Mouse (Mus musculus) embryonic stem cell, embryonic (primary cell): ENCODE measurements around the gene Rit1.
"Not testable (repeated sequence)": the region's sequence is repeated elsewhere in the genome, so short reads cannot be mapped to it uniquely, and the experiment has no call there.

Experiments
- CTCF ChIA-PET, 4 experiments: fragments of 300-600 bp in 2 of 4; fragments of 350-600 bp in 2 of 4; sonication (Branson Sonifier 250); formaldehyde crosslinking; loops; one replicate each; lab custom pipeline; 2022; ENCODE audit warnings: inconsistent platforms in 2 of 4; lab: Charles Lee
- POLR2A ChIA-PET, 4 experiments: fragments of 300-600 bp in 2 of 4; fragments of 350-600 bp in 2 of 4; sonication (Branson Sonifier 250); formaldehyde crosslinking; loops; one replicate each; lab custom pipeline; 2022; ENCODE audit warnings: antibody characterized with exemption in 4 of 4, inconsistent platforms in 1 of 4; lab: Charles Lee

Rit1 gene

DNA sequence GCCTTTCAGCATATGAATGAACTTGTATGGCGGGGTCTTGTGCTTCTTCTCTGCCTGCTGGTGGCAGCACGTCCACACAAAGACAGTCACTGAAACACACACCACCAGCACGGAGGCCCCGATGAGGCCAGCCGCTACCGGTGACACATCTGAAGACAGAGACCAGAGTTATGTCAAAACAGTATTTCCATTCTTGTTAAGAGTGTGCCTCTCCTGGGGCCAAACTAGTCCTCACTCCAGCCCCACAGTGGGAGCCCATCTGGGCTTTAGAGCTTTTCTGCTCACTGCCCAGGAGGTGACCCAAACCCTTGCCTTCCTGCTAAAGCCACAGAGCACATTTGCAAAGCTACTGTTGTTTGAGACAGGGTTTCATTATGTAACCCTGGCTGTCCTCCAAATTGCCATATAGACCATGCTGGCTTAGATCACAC is 45.8 kb downstream of the Rit1 start:
- ChIA-PET CTCF (no interaction called here), POLR2A (interaction anchor here in 3 of 4 experiments (0.5 to 2.2 kb wide), 6 partner anchors 10 to 1175 kb away, joined by 3 to 9 read pairs (median 4); partner anchors contain the start of genes Lamtor2 (in 1 of the 3) and Rit1 (in 1 of the 3))

GRCm38 (mm10) chr3:88771189-88771940 is 54.7 kb downstream of the Rit1 start:
- CTCF ChIA-PET: not testable (repeated sequence)
- POLR2A ChIA-PET: interaction anchor here in 1 of 4 experiments (1.2 kb wide), 1 partner anchor 238 kb away, joined by 4 read pairs; no protein-coding TSS in a partner anchor

- POLR2A ChIA-PET: interaction anchor here in 3 of 4 experiments (0.6 to 1.2 kb wide), 6 partner anchors 8 to 239 kb away, joined by 3 to 8 read pairs (median 4); no protein-coding TSS in a partner anchor
- CTCF ChIA-PET: not testable (repeated sequence)
Observed at GRCm38 (mm10) chr3:88771941-88772280, 55.3 kb downstream of the Rit1 start.

DNA sequence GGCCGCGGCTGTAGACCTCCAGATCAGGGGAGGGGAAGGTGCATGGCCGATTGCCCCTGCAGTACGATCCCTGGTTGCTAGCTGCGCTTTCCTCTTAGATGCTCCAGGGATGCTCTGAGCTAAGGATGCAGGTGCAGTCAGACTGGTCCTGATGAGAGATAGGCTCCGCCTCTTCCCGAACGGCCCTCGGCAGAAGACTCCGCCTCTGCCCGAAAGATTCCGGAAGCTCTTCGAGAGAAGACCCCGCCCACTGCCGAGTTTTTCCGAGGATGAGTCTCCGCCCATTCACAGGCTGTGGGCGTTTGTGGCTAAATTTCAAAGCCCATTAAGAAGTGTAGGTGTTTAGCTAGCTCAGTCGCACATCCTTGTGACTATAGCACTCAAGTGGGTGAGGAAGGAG is 55.8 kb downstream of the Rit1 start:
- POLR2A ChIA-PET: interaction anchor here in 3 of 4 experiments (0.6 to 1.2 kb wide), 11 partner anchors 9 to 567 kb away, joined by 3 to 8 read pairs (median 3); no protein-coding TSS in a partner anchor

DNA sequence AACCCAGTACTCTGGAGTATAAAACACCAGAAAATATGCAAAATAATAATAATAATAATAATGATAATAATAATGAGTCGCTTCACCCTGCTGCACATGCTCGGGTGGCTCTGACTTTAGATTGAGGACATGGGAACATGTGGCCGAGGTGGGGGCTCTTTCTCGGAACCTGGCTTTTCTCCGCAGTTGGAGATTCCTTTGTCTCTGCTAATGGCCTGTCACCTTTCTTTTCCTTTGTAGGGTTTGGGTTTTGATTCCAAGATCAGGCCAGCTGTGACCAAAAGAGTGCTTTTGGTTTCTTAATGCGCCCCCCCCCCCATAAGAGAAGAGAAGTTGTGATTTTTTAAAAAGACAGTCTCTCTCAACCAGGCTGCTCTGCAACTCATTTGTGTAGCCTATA is 56.5 kb downstream of the Rit1 start:
- CTCF ChIA-PET: not testable (repeated sequence)
- POLR2A ChIA-PET: interaction anchor here in 1 of 4 experiments (0.7 to 1.1 kb wide), 3 partner anchors 52 to 200 kb away, joined by 3 read pairs; no protein-coding TSS in a partner anchor

More for the DNA sequence above, 55.8 kb downstream of the Rit1 start:
- CTCF ChIA-PET: not testable (repeated sequence)

GRCm38 (mm10) chr3:88774939-88775841 is 58.6 kb downstream of the Rit1 start, which contains the start of gene Syt11:
Syt11 (minus strand) TSS chr3:88775164.
- CTCF ChIA-PET: interaction anchor here in 1 of 4 experiments (1.5 kb wide), 1 partner anchor 14 kb away, joined by 3 read pairs; no protein-coding TSS in a partner anchor
- POLR2A ChIA-PET: not testable (repeated sequence)
